25 mouse cellular contexts compared by ENCODE assay signal in the genomic region with DNA sequence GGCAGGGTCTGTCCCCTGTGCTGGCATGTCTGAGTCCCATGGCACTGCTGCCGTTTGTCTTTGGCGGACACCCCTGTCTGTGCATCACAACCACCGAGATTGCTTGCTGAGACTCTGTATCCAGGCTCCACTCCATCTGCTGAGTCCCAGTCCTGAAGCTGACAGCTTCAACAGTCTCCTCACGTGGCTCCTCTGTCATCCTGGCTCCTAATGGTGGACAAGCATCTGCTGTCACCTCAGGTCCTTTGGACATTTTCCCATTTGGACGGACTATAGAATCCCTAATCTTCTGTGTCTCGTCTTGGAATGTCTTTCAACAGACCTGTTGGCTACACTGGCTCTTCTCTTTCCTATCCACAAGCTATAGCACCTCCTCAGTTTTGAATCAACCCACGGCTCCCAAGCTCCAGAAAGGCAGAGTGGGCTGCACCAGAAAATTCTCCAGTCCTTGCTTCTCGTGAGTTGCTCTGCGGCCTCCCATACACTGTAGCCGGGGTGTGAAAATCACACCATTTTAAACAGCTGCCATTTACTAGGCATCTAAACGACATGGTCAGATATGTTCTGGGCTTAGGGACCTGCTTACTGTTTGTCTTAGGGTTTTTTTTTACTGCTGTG.
A peak's percentile ranks its signal among the peaks of the same experiment; 100 is the strongest.
DNase-seq lines count a peak whose midpoint lies in the region; ATAC-seq and TF ChIP-seq lines count a peak whose summit lies in the region.
"Had no signal": no experiment of that assay in that cellular context is flagged by ENCODE, and none has a peak within 500 bp of the region (broad histone marks: within the 10 kb centered on the region; RNA-seq: fewer than 3 reads in every experiment).

No protein-coding gene starts in this region.

- no peak overlapping the region for H3K4me2 ChIP-seq in lung, embryonic 16.5 days (ENCODE audit: low read depth, low read length)
- H3K4me2 ChIP-seq: heart, embryonic 15.5 days; hindbrain, embryonic 14.5 days; limb, embryonic 12.5 days; liver, embryonic 12.5 days; midbrain, embryonic 15.5 days; neural tube, embryonic 13.5 days; stomach, embryonic 15.5 days had no signal

- no peaks in the 10 kb centered on the region for H3K36me3 ChIP-seq in lung, embryonic 16.5 days (ENCODE audit: control insufficient read depth, insufficient read depth, low read length)
- H3K36me3 ChIP-seq: heart, embryonic 15.5 days; limb, embryonic 12.5 days; liver, embryonic 12.5 days; midbrain, embryonic 15.5 days; neural tube, embryonic 13.5 days; stomach, embryonic 15.5 days had no signal

- no peak overlapping the region for H3K27ac ChIP-seq in lung, embryonic 16.5 days (ENCODE audit: low read length)
- no peak overlapping the region for H3K27ac ChIP-seq in gastrocnemius, adult 2 months
- H3K27ac ChIP-seq: heart, embryonic 15.5 days; hindbrain, embryonic 14.5 days; kidney, postnatal 0 days; limb, embryonic 12.5 days; liver, embryonic 12.5 days; midbrain, embryonic 15.5 days; neural tube, embryonic 13.5 days; stomach, embryonic 15.5 days had no signal

- no peak for DNase-seq in cerebellum, postnatal 4 days (ENCODE audit: low spot score in 2 of 2)
- no peak for DNase-seq in lung, postnatal 10 days
- DNase-seq in cerebellum, postnatal 10 days = peak; percentile 71 to 79
- no peak for DNase-seq in ovary, adult 18-20 months (ENCODE audit: low spot score)
- no peak for DNase-seq in spleen, postnatal 10 days (ENCODE audit: low spot score in 2 of 2)
- no peak for DNase-seq in gastrocnemius, adult 2 months
- DNase-seq: adrenal gland, postnatal 14 days; forebrain, postnatal 0 days; heart, postnatal 36 days; kidney, adult 2 months; lung, adult 18-20 months; lung, postnatal 4 days; thymus, adult 2 months; thymus, postnatal 4 days had no signal

- H3K9ac ChIP-seq in lung, embryonic 16.5 days (ENCODE audit: low read length) = no peak overlapping the region
- H3K9ac ChIP-seq: forebrain, postnatal 0 days; heart, embryonic 15.5 days; hindbrain, embryonic 14.5 days; limb, embryonic 12.5 days; liver, embryonic 12.5 days; midbrain, embryonic 15.5 days; neural tube, embryonic 13.5 days; stomach, embryonic 15.5 days had no signal

- ATAC-seq in cerebellum, adult (ENCODE audit: insufficient number of reproducible peaks, low FRiP score, low TSS enrichment) = peak; percentile 79
- peak; percentile 31; the same call in 1 of the 2 replicates for ATAC-seq in lung, embryonic 16.5 days (ENCODE audit: low read depth)
- ATAC-seq: forebrain, postnatal 0 days; liver, embryonic 12.5 days; midbrain, embryonic 15.5 days had no signal

- peaks cover 5% of the 10 kb centered on the region; the same call in 1 of the 2 replicates for H3K4me1 ChIP-seq in lung, embryonic 16.5 days (replicated peaks; ENCODE audit: control insufficient read depth, insufficient read depth, low read length)
- H3K4me1 ChIP-seq: heart, embryonic 15.5 days; limb, embryonic 12.5 days; liver, embryonic 12.5 days; midbrain, embryonic 15.5 days; neural tube, embryonic 13.5 days; stomach, embryonic 15.5 days had no signal

- no peak for TF ChIP-seq CTCF in gastrocnemius, adult 2 months (IDR thresholded peaks at IDR 0.05)

- intact Hi-C loops in gastrocnemius, adult 2 months (cut with DNase I) = no loop called here

- H3K9me3 ChIP-seq in lung, embryonic 16.5 days (ENCODE audit: control insufficient read depth, low read length) = no peaks in the 10 kb centered on the region
- H3K9me3 ChIP-seq: heart, embryonic 15.5 days; limb, embryonic 12.5 days; liver, embryonic 12.5 days; midbrain, embryonic 15.5 days; neural tube, embryonic 13.5 days; stomach, embryonic 15.5 days had no signal

- H3K4me3 ChIP-seq in lung, embryonic 16.5 days (ENCODE audit: low read length) = no peak overlapping the region
- no peak overlapping the region for H3K4me3 ChIP-seq in gastrocnemius, adult 2 months
- H3K4me3 ChIP-seq: heart, embryonic 15.5 days; limb, embryonic 12.5 days; liver, embryonic 12.5 days; midbrain, embryonic 15.5 days; myocyte; neural tube, embryonic 13.5 days; stomach, embryonic 15.5 days had no signal

- WGBS in lung, embryonic 16.5 days = 52% methylated on average over 11 of the region's 11 CpGs

- H3K27me3 ChIP-seq in lung, embryonic 16.5 days (ENCODE audit: control insufficient read depth, insufficient read depth, low read depth, low read length) = no peaks in the 10 kb centered on the region
- H3K27me3 ChIP-seq: heart, embryonic 15.5 days; limb, embryonic 12.5 days; liver, embryonic 12.5 days; midbrain, embryonic 15.5 days; neural tube, embryonic 13.5 days; stomach, embryonic 15.5 days had no signal

Comparison
In these comparisons a context has a peak if more than half of its experiments do, and no peak if none do; other contexts are left out.
1. DNase-seq: peak in cerebellum, postnatal 10 days (2 of 2); none in cerebellum, postnatal 4 days (0 of 2), lung, postnatal 10 days (single experiment), ovary, adult 18-20 months (single experiment), spleen, postnatal 10 days (0 of 2) and gastrocnemius, adult 2 months (single experiment).